Mouse (Mus musculus) liver, embryonic 16.5 days (tissue): ENCODE results near the gene Ehbp1. TPM values are rescaled to one million over a fixed set of nuclear protein-coding genes. Genes with fewer than 3 reads are reported as not detected.

Experiments
- ATAC-seq: fragments of 200-750 bp; cut with Nextera tagmentation; 2 replicates; pipeline ENCODE4 v1.8.0; 2017; ENCODE audit warnings: low read depth, mild to moderate bottlenecking, moderate number of reproducible peaks, moderate library complexity
- H3K27ac ChIP-seq: fragments of 300-500 bp; sonication (generic); 2 replicates; pipeline ENCODE4 v1.5.1; 2014; ENCODE audit warnings: mild to moderate bottlenecking, low read length
- H3K27me3 ChIP-seq: fragments of 300-500 bp; sonication (generic); 2 replicates; pipeline ENCODE4 v1.6.1; 2014; ENCODE audit warnings: low read depth, low read length, mixed read lengths; ENCODE audit not compliant: control insufficient read depth, insufficient read depth
- H3K36me3 ChIP-seq: fragments of 300-500 bp; sonication (generic); 2 replicates; pipeline ENCODE4 v1.6.1; 2014; ENCODE audit warnings: mild to moderate bottlenecking; ENCODE audit not compliant: control insufficient read depth, insufficient read depth
- H3K4me1 ChIP-seq: fragments of 300-500 bp; sonication (generic); 2 replicates; pipeline ENCODE4 v1.6.1; 2014; ENCODE audit warnings: low read depth, low read length, mixed read lengths; ENCODE audit not compliant: control insufficient read depth
- H3K4me2 ChIP-seq: fragments of 300-500 bp; sonication (generic); 2 replicates; pipeline ENCODE4 v1.6.1; 2014; ENCODE audit warnings: low read depth, low read length, mixed read lengths
- H3K4me3 ChIP-seq: fragments of 300-500 bp; sonication (generic); 2 replicates; pipeline ENCODE4 v1.5.1; 2014; ENCODE audit warnings: low read depth, mild to moderate bottlenecking, low read length
- H3K9ac ChIP-seq: fragments of 300-500 bp; sonication (generic); 2 replicates; pipeline ENCODE4 v1.6.1; 2014; ENCODE audit warnings: low read depth, low read length
- H3K9me3 ChIP-seq: fragments of 300-500 bp; sonication (generic); replicated peaks from 2 replicates; pipeline ENCODE4 v1.6.1; 2016; ENCODE audit warnings: low read length; ENCODE audit not compliant: control insufficient read depth
- WGBS: fragments of 180-500 bp; shearing (Covaris S2); extraction: QIAGEN DNeasy Blood & Tissue Kit; methylation state at CpG from one replicate; pipeline ENCODE4 v1.1.7; 2014; ENCODE audit not compliant: insufficient replicate concordance; 5-methylcytosine and 5-hydroxymethylcytosine counted together
- polyA plus RNA-seq: library from polyadenylated mRNA; unstranded; fragments of >200 nt; fragmentation: Nextera tagmentation; extraction: Ambion mirVana; gene quantifications from 2 replicates; pipeline ENCODE4 v1.2.1, GENCODE M21; 2015

Ehbp1 gene
- 2.6 and 3.1 TPM in 2 replicates for polyA plus RNA-seq

DNA sequence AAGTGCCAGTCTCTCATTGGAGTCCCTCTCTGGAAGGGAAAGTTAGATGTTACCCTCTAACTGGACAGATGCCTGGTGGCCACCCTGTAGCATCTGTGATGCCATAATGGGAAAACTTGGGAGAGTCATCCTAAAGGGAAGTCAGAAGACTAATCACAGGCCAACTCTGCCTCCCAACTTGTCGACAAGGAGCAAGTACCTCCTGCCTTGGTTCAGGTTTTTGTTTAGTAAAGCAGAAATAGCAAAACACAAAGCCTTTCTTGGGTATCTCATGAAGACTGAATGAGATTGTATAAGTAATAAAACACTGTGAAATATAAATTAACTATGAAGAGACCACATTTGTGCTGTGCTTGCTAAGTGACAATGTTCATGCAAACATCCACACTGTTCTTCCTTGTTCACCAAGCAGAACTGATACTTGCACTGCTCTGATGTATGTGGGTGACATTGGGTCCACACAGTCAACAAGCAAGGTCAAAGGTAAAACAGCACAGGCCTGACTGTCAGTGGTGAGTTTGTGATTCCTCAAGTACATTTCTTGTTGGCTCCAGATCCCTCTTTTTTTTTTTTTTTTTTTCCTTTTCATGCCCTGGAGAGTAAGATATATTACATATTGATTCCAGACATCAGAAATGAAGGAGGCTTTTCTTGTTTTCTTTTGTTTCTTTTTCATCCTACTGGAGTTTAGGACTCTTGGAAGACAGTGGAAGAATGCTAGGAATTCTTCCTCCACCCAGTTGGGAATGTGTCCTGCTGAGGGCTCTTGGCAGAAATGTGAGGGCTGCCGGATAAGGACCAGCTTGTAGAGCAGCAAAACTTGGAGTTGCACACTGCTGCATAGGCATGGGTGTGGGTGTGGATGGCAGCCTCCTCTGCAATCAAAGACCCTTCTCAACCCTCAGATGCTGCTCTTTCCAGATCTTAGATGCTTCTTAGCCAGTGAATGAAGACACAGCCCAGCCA is at the start of gene Ehbp1:
Gene Ehbp1, minus strand, starts transcription at position 51 of the 966 bp plus-strand sequence.
- Histone ChIP-seq H3K4me3 (no peak within 1 kb of the TSS), H3K4me2 (no peak within 1 kb of the TSS), H3K9me3 (no peaks in the 10 kb centered on the region), H3K36me3 (no peaks in the 10 kb centered on the region), H3K27me3 (no peaks in the 10 kb centered on the region), H3K9ac (no peak within 1 kb of the TSS), H3K27ac (no peak within 1 kb of the TSS), H3K4me1 (no peaks in the 10 kb centered on the region)
- ATAC-seq: 0 out of 2 replicates have a peak, but pooled peaks have one; percentile 35
- 54% methylated on average over 2 of the region's 2 CpGs for WGBS

DNA sequence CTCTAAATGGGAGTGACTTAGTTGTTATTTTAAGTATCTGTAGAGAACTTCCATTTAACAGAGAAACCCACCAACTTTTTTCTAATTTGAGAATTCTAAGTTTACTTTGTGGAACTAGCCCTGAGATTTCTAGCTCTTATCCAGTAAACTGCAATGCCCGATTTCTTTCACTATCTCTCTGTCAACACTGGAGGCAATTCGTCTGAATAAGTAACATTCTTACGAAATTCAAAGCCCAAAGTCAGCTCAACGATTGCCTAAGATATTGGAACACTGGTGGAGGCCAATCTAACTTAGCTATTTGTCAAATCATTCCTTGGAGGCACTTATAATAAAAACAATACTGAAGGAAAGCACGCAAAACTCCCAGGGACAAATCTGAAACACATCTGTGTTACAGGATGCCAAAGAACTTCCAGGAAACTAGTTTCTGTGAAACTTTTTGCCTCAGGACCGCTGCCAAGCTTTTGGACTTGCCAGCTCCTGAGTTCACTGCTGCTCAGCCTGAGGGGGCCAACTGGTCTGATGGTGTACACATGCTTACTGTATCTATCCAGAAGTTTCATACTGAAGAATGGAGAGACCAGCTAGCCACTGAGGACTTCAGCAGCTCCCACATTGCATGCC is 45.5 kb upstream of the Ehbp1 start:
- WGBS: 63% methylated on average over 6 of the region's 6 CpGs
- Histone ChIP-seq H3K27ac (no peak overlapping the region), H3K27me3 (no peaks in the 10 kb centered on the region), H3K9me3 (no peaks in the 10 kb centered on the region), H3K4me2 (no peak overlapping the region), H3K36me3 (no peaks in the 10 kb centered on the region), H3K4me1 (no peaks in the 10 kb centered on the region), H3K4me3 (no peak overlapping the region), H3K9ac (no peak overlapping the region)
- no peak for ATAC-seq

DNA sequence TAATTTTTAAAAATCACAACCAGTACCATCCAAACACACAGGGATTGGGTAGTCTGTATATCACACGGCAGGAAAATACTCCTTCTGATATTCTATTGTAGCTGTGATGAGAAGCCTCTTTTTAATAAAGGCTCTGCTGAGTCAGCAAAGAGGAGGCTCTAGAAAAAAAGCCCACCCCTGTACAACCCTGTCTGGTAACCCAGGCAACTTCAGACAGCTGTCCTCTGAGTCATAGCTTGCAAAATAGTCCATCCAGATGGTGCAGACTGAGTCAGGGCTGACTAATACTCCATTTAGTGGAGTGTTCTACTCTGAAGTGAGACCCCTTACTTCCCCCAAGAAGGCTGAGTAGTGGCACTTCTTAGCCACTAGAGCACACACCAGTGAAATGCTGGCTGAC is 41.4 kb upstream of the Ehbp1 start:
- no peak for ATAC-seq
- no peaks in the 10 kb centered on the region for H3K4me1 ChIP-seq
- WGBS: 72% methylated on average over 1 of the region's 1 CpGs
- no peaks in the 10 kb centered on the region for H3K9me3 ChIP-seq
- H3K4me2 ChIP-seq: no peak overlapping the region
- H3K27me3 ChIP-seq: no peaks in the 10 kb centered on the region
- H3K27ac ChIP-seq: no peak overlapping the region
- H3K4me3 ChIP-seq: no peak overlapping the region
- no peaks in the 10 kb centered on the region for H3K36me3 ChIP-seq
- H3K9ac ChIP-seq: no peak overlapping the region

DNA sequence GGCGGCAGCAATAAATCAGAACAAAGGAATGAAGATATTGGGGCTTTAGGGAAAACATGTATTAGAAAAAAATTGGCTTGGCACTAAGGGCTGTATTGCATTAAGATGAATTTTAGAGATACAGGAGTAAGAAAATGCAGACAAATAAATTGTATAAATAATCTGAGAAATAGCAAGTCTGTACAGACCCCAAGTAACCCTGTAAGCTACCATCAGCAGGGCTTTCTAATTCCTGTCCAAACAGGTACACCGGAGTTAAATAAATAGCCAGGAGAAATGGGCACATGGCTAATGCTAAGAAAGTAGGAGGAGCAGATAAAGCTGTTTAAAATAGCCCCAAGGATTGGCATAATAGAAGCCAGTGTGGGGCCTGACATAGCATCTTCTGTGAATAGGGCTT is 32.7 kb upstream of the Ehbp1 start:
- Histone ChIP-seq H3K27me3 (no peaks in the 10 kb centered on the region), H3K9ac (no peak overlapping the region), H3K4me1 (no peaks in the 10 kb centered on the region; the same call in 1 of the 2 replicates), H3K36me3 (no peaks in the 10 kb centered on the region), H3K27ac (no peak overlapping the region), H3K4me2 (no peak overlapping the region), H3K4me3 (no peak overlapping the region), H3K9me3 (no peaks in the 10 kb centered on the region)
- WGBS: 52% methylated on average over 2 of the region's 2 CpGs
- no peak for ATAC-seq

DNA sequence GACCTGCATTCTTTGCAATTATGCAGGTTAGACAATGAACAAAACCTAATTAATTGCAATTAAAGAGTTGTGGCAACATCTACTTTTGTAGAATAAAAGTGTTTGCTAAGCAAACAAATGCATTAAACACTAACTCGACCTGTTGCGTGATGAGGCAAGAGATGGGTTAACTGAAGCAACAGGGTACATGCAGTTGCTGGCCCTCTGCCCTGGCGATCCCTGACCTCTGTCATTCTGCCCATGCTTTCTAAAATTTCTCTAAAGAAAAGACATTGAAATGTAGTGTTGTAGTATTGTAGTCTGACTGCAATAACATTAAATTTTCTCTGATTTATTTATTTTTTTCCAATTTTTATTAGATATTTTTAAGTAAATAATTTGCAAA is 31.2 kb upstream of the Ehbp1 start:
- no peaks in the 10 kb centered on the region; the same call in 1 of the 2 replicates for H3K4me1 ChIP-seq
- ATAC-seq: peak; percentile 89
- WGBS: 57% methylated on average over 3 of the region's 3 CpGs
- H3K36me3 ChIP-seq: no peaks in the 10 kb centered on the region
- no peaks in the 10 kb centered on the region for H3K27me3 ChIP-seq
- H3K9me3 ChIP-seq: no peaks in the 10 kb centered on the region
- no peak overlapping the region for H3K9ac ChIP-seq
- no peak overlapping the region for H3K4me2 ChIP-seq
- peak overlapping the region; percentile 63 for H3K27ac ChIP-seq
- H3K4me3 ChIP-seq: no peak overlapping the region

DNA sequence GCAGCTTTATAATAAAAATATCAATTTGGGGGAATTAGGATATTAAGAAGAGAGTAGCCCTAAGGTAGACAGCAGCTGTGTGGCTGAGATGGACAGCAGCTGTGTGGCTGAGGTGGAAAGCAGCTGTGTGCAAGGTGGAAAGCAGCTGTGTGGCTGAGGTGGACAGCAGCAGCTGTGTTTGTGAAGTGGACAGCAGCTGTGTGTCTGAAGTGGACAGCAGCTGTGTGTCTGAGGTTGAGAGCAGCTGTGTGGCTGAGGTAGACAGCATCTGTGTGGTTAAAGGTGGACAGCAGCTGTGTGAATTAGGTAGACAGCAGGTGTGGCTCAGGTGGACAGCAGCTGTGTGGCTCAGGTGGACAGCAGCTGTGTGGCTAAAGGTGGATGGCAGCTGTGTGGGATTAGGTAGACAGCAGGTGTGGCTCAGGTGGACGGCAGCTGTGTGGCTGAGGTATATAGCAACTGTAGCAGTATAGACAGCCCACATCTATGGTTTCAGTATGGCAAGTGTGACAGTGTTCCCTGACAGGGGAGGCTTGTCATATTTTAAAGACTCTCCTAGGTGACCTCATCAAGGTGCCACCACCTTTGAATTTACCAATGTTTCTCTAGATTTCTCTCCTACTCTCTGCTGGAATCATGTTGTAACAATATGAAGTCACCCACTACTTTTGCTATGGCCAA is 30.7 kb upstream of the Ehbp1 start:
- Histone ChIP-seq H3K27ac (peak overlapping the region; percentile 63), H3K9ac (no peak overlapping the region), H3K4me3 (no peak overlapping the region), H3K4me1 (no peaks in the 10 kb centered on the region; the same call in 1 of the 2 replicates), H3K4me2 (no peak overlapping the region), H3K27me3 (no peaks in the 10 kb centered on the region), H3K9me3 (no peaks in the 10 kb centered on the region), H3K36me3 (no peaks in the 10 kb centered on the region)
- WGBS: 38% methylated on average over 1 of the region's 1 CpGs
- peak; percentile 79 for ATAC-seq

DNA sequence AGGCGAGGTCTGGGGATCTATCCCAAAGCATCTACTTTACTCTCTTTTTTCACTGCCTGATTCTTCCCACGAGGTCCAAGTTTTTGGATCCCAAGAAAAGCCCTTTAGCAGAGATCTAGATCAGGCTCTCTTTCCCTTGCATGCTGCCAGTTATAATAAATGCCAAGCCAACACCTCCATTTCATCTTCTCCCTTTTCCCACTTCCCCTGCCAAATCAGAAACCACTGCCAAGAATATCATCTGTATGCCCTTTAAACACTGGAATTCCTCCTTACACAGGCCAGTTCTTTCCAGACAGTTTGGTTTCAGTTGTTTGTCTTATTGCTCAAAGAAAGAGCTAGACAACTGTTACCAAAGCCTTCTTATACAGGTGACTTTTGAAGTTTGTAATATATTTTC is 27.7 kb upstream of the Ehbp1 start:
- no peaks in the 10 kb centered on the region for H3K27me3 ChIP-seq
- H3K27ac ChIP-seq: no peak overlapping the region
- no peaks in the 10 kb centered on the region; the same call in 1 of the 2 replicates for H3K4me1 ChIP-seq
- no peak overlapping the region for H3K9ac ChIP-seq
- H3K4me2 ChIP-seq: no peak overlapping the region
- 38% methylated on average over 2 of the region's 2 CpGs for WGBS
- H3K9me3 ChIP-seq: no peaks in the 10 kb centered on the region
- no peaks in the 10 kb centered on the region for H3K36me3 ChIP-seq
- H3K4me3 ChIP-seq: no peak overlapping the region
- ATAC-seq: no peak

DNA sequence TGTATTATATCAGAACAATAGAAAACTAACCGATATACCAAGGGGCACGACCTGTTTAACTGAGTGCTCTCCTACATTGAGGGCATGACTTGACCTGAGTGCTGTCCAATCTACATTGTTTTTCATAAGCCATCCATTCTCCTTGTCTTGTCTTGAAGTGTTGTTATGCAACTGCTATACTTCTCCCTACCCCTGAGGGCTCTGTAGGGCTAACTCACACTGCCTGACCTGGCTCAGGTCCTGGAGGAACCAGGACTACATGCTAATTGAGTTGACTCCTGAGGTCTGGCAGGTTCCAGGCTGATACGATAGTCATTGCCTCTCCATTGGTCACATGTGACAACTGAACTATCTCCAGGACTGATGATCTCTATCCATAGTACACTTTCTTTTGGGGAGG is 26.5 kb upstream of the Ehbp1 start:
- H3K4me1 ChIP-seq: no peaks in the 10 kb centered on the region; the same call in 1 of the 2 replicates
- no peak overlapping the region for H3K27ac ChIP-seq
- no peaks in the 10 kb centered on the region for H3K36me3 ChIP-seq
- H3K4me2 ChIP-seq: no peak overlapping the region
- ATAC-seq: no peak
- 62% methylated on average over 3 of the region's 3 CpGs for WGBS
- H3K9ac ChIP-seq: no peak overlapping the region
- no peaks in the 10 kb centered on the region for H3K9me3 ChIP-seq
- H3K4me3 ChIP-seq: no peak overlapping the region
- H3K27me3 ChIP-seq: no peaks in the 10 kb centered on the region
